23 mouse cellular contexts compared by ENCODE assay signal in genomic region chr2:12157001-12157400, GRCm38 (mm10).
DNase-seq lines count a peak whose midpoint lies in the region; ATAC-seq and TF ChIP-seq lines count a peak whose summit lies in the region.
"Had no signal": no experiment of that assay in that cellular context is flagged by ENCODE, and none has a peak within 500 bp of the region (broad histone marks: within the 10 kb centered on the region; RNA-seq: fewer than 3 reads in every experiment).

No protein-coding gene starts in this region.

- H3K9ac ChIP-seq in kidney, embryonic 15.5 days: no peak overlapping the region
- H3K9ac ChIP-seq in limb, embryonic 11.5 days (ENCODE audit: low read length): no peak overlapping the region
- H3K9ac ChIP-seq: embryonic facial prominence, embryonic 12.5 days; forebrain, embryonic 13.5 days; forebrain, embryonic 15.5 days; forebrain, postnatal 0 days had no signal

- no peak overlapping the region for H3K4me2 ChIP-seq in kidney, embryonic 15.5 days
- H3K4me2 ChIP-seq in limb, embryonic 11.5 days (ENCODE audit: low read depth, severe bottlenecking): no peak overlapping the region
- H3K4me2 ChIP-seq: embryonic facial prominence, embryonic 12.5 days; forebrain, embryonic 13.5 days; forebrain, embryonic 15.5 days had no signal

- WGBS in kidney, adult 2 months: 38% methylated on average over 1 of the region's 1 CpGs
- WGBS in kidney, embryonic 15.5 days: 55% methylated on average over 1 of the region's 1 CpGs
- WGBS in limb, embryonic 11.5 days: 67% methylated on average over 1 of the region's 1 CpGs
- 63% methylated on average over 1 of the region's 1 CpGs for WGBS in limb, embryonic 10.5 days
- 64% methylated on average over 1 of the region's 1 CpGs for WGBS in embryonic facial prominence, embryonic 10.5 days

- H3K4me1 ChIP-seq in kidney, adult 2 months (ENCODE audit: control insufficient read depth, insufficient read depth, low read length): no peaks in the 10 kb centered on the region
- no peaks in the 10 kb centered on the region for H3K4me1 ChIP-seq in kidney, embryonic 15.5 days
- H3K4me1 ChIP-seq in limb, embryonic 11.5 days (ENCODE audit: control insufficient read depth, insufficient read depth, low read length): no peaks in the 10 kb centered on the region
- H3K4me1 ChIP-seq in limb, embryonic 10.5 days: peaks cover 5% of the 10 kb centered on the region; the same call in 1 of the 2 replicates
- peaks cover 10% of the 10 kb centered on the region for H3K4me1 ChIP-seq in embryonic facial prominence, embryonic 10.5 days
- H3K4me1 ChIP-seq: embryonic facial prominence, embryonic 12.5 days; forebrain, embryonic 13.5 days had no signal

- ATAC-seq in kidney, embryonic 15.5 days (replicated peaks; ENCODE audit: low FRiP score): no peak
- ATAC-seq in limb, embryonic 11.5 days (ENCODE audit: insufficient number of reproducible peaks, low FRiP score, low TSS enrichment, low read depth): no peak
- ATAC-seq: activated CD4-positive, CD25-positive, alpha-beta regulatory T cell, adult 4 months; CD4-positive, CD25-positive, alpha-beta regulatory T cell, adult 4 months; forebrain, embryonic 13.5 days; forebrain, embryonic 15.5 days; forebrain, postnatal 0 days; Patski had no signal

- no peaks in the 10 kb centered on the region for H3K36me3 ChIP-seq in kidney, adult 2 months (ENCODE audit: control insufficient read depth, insufficient read depth, low read length)
- H3K36me3 ChIP-seq in kidney, embryonic 15.5 days: peaks cover 24% of the 10 kb centered on the region
- H3K36me3 ChIP-seq in limb, embryonic 11.5 days (ENCODE audit: control insufficient read depth, insufficient read depth, low read length): no peaks in the 10 kb centered on the region
- peaks cover 10% of the 10 kb centered on the region for H3K36me3 ChIP-seq in limb, embryonic 10.5 days
- no peaks in the 10 kb centered on the region; the same call in 1 of the 2 replicates for H3K36me3 ChIP-seq in embryonic facial prominence, embryonic 10.5 days (replicated peaks)
- H3K36me3 ChIP-seq: forebrain, embryonic 15.5 days; G1E had no signal

- no peak for TF ChIP-seq CTCF in kidney, adult 2 months (conservative IDR thresholded peaks at IDR 0.05; ENCODE audit: insufficient read depth, insufficient read length, low read depth, low read length)

- TF ChIP-seq POLR2A in kidney, adult 2 months (IDR thresholded peaks at IDR 0.05; ENCODE audit: low read depth, low read length): no peak

- no peak overlapping the region for H3K4me3 ChIP-seq in kidney, adult 2 months (ENCODE audit: insufficient read depth, low read depth, low read length)
- no peak overlapping the region for H3K4me3 ChIP-seq in kidney, embryonic 15.5 days (replicated peaks)
- H3K4me3 ChIP-seq in limb, embryonic 11.5 days (ENCODE audit: low read depth, low read length): no peak overlapping the region
- H3K4me3 ChIP-seq in limb, embryonic 10.5 days: no peak overlapping the region
- H3K4me3 ChIP-seq in embryonic facial prominence, embryonic 10.5 days: no peak overlapping the region
- H3K4me3 ChIP-seq: embryonic facial prominence, embryonic 12.5 days; forebrain, embryonic 13.5 days; forebrain, embryonic 15.5 days had no signal

- H3K9me3 ChIP-seq in kidney, embryonic 15.5 days (replicated peaks): no peaks in the 10 kb centered on the region
- no peaks in the 10 kb centered on the region for H3K9me3 ChIP-seq in limb, embryonic 11.5 days (ENCODE audit: control insufficient read depth, low read length)
- no peaks in the 10 kb centered on the region for H3K9me3 ChIP-seq in limb, embryonic 10.5 days (replicated peaks)
- H3K9me3 ChIP-seq in embryonic facial prominence, embryonic 10.5 days: no peaks in the 10 kb centered on the region
- H3K9me3 ChIP-seq: embryonic facial prominence, embryonic 12.5 days; forebrain, embryonic 13.5 days; forebrain, embryonic 15.5 days; G1E had no signal

- no peak overlapping the region for H3K27ac ChIP-seq in kidney, adult 2 months (ENCODE audit: insufficient read depth, low read depth, low read length)
- H3K27ac ChIP-seq in kidney, embryonic 15.5 days: no peak overlapping the region
- H3K27ac ChIP-seq in limb, embryonic 11.5 days (replicated peaks; ENCODE audit: low read depth, low read length): no peak overlapping the region
- H3K27ac ChIP-seq in limb, embryonic 10.5 days: no peak overlapping the region
- H3K27ac ChIP-seq in embryonic facial prominence, embryonic 10.5 days (replicated peaks): 0 out of 2 replicates have a peak overlapping the region, but pooled peaks have one; percentile 14
- H3K27ac ChIP-seq: embryonic facial prominence, embryonic 12.5 days; forebrain, embryonic 13.5 days; forebrain, embryonic 15.5 days had no signal

- H3K27me3 ChIP-seq in kidney, adult 2 months (replicated peaks; ENCODE audit: control insufficient read depth, insufficient read depth, low read length): no peaks in the 10 kb centered on the region
- no peaks in the 10 kb centered on the region for H3K27me3 ChIP-seq in kidney, embryonic 15.5 days
- no peaks in the 10 kb centered on the region for H3K27me3 ChIP-seq in limb, embryonic 11.5 days (ENCODE audit: control insufficient read depth, insufficient read depth, low read length)
- no peaks in the 10 kb centered on the region for H3K27me3 ChIP-seq in limb, embryonic 10.5 days (ENCODE audit: low read depth, poor library complexity, severe bottlenecking)
- H3K27me3 ChIP-seq in embryonic facial prominence, embryonic 10.5 days (replicated peaks; ENCODE audit: low read depth, poor library complexity, severe bottlenecking): no peaks in the 10 kb centered on the region
- H3K27me3 ChIP-seq: CH12.LX; embryonic facial prominence, embryonic 12.5 days; forebrain, embryonic 13.5 days; forebrain, embryonic 15.5 days; Patski had no signal

- DNase-seq in kidney, adult 2 months: peak; percentile 74
- DNase-seq in limb, embryonic 11.5 days (ENCODE audit: low spot score): peak; percentile 7
- DNase-seq in limb, embryonic 10.5 days (ENCODE audit: low spot score): no peak
- DNase-seq in embryonic facial prominence, embryonic 10.5 days (ENCODE audit: low spot score): no peak
- DNase-seq: adrenal gland, adult 8-10 months; adrenal gland, postnatal 14 days; adrenal gland, postnatal 36 days; B cell, adult 2 months; cerebellum, adult 11-12 months; cerebellum, adult 2 months; cerebellum, adult 9-10 months; cerebellum, postnatal 10 days; cerebellum, postnatal 36 days; forebrain, postnatal 0 days had no signal

Comparison
In these comparisons a context has a peak if more than half of its experiments do, and no peak if none do; other contexts are left out.
1. DNase-seq: peak in kidney, adult 2 months (single experiment) and limb, embryonic 11.5 days (single experiment); none in limb, embryonic 10.5 days (single experiment) and embryonic facial prominence, embryonic 10.5 days (single experiment).